Mouse (Mus musculus): Measurements from ENCODE around the gene Cyp3a13. TPM values are rescaled to one million over a fixed set of nuclear protein-coding genes. Genes with fewer than 3 reads are reported as not detected.
"Not testable (repeated sequence)": the region's sequence is repeated elsewhere in the genome, so short reads cannot be mapped to it uniquely, and the experiment has no call there.

The Cyp3a13 gene
- polyA plus RNA-seq, 1 experiment from 2014 or later: not detected

- not testable (repeated sequence) for H3K27ac ChIP-seq (ENCODE audit: low read depth, low read length); H3K27me3 ChIP-seq (ENCODE audit: control insufficient read depth, insufficient read depth, low read length); H3K9ac ChIP-seq (ENCODE audit: low read depth, low read length); H3K9me3 ChIP-seq (ENCODE audit: control insufficient read depth, low read length); ATAC-seq (ENCODE audit: low FRiP score, low TSS enrichment); H3K4me2 ChIP-seq (replicated peaks; ENCODE audit: low read depth, low read length); H3K36me3 ChIP-seq (ENCODE audit: control insufficient read depth, insufficient read depth, low read length); H3K4me1 ChIP-seq (ENCODE audit: control insufficient read depth, insufficient read depth, low read length); H3K4me3 ChIP-seq (ENCODE audit: low read length)
- WGBS: 91% methylated on average over 1 of the region's 1 CpGs
These were observed 57.4 kb downstream of the Cyp3a13 start for GRCm38 (mm10) chr5:137864008-137864407.

- not testable (repeated sequence) for H3K27me3 ChIP-seq (ENCODE audit: control insufficient read depth, insufficient read depth, low read length); H3K9ac ChIP-seq (ENCODE audit: low read depth, low read length); H3K27ac ChIP-seq (ENCODE audit: low read depth, low read length); H3K36me3 ChIP-seq (ENCODE audit: control insufficient read depth, insufficient read depth, low read length); H3K4me3 ChIP-seq (ENCODE audit: low read length); H3K4me1 ChIP-seq (ENCODE audit: control insufficient read depth, insufficient read depth, low read length); ATAC-seq (ENCODE audit: low FRiP score, low TSS enrichment); H3K4me2 ChIP-seq (replicated peaks; ENCODE audit: low read depth, low read length); H3K9me3 ChIP-seq (ENCODE audit: control insufficient read depth, low read length)
- 91% methylated on average over 2 of the region's 2 CpGs for WGBS
These were observed 63.3 kb downstream of the Cyp3a13 start, which contains the start of gene Pilrb1 for GRCm38 (mm10) chr5:137857960-137858710. Gene Pilrb1, minus strand, starts transcription at chr5:137858106.

GRCm38 (mm10) chr5:137856870-137857269 is 64.5 kb downstream of the Cyp3a13 start:
- H3K36me3 ChIP-seq (ENCODE audit: control insufficient read depth, insufficient read depth, low read length); H3K4me2 ChIP-seq (replicated peaks; ENCODE audit: low read depth, low read length); H3K4me1 ChIP-seq (ENCODE audit: control insufficient read depth, insufficient read depth, low read length); H3K9me3 ChIP-seq (ENCODE audit: control insufficient read depth, low read length); H3K4me3 ChIP-seq (ENCODE audit: low read length); H3K9ac ChIP-seq (ENCODE audit: low read depth, low read length); H3K27me3 ChIP-seq (ENCODE audit: control insufficient read depth, insufficient read depth, low read length); ATAC-seq (ENCODE audit: low FRiP score, low TSS enrichment); H3K27ac ChIP-seq (ENCODE audit: low read depth, low read length): not testable (repeated sequence)
- 76% methylated on average over 4 of the region's 5 CpGs for WGBS

GRCm38 (mm10) chr5:137854907-137855306 is 66.5 kb downstream of the Cyp3a13 start:
- H3K36me3 ChIP-seq (ENCODE audit: control insufficient read depth, insufficient read depth, low read length); H3K4me1 ChIP-seq (ENCODE audit: control insufficient read depth, insufficient read depth, low read length); H3K9me3 ChIP-seq (ENCODE audit: control insufficient read depth, low read length); H3K27me3 ChIP-seq (ENCODE audit: control insufficient read depth, insufficient read depth, low read length); H3K4me2 ChIP-seq (replicated peaks; ENCODE audit: low read depth, low read length); H3K9ac ChIP-seq (ENCODE audit: low read depth, low read length); H3K4me3 ChIP-seq (ENCODE audit: low read length); H3K27ac ChIP-seq (ENCODE audit: low read depth, low read length); ATAC-seq (ENCODE audit: low FRiP score, low TSS enrichment): not testable (repeated sequence)
- WGBS: 71% methylated on average over 3 of the region's 3 CpGs

GRCm38 (mm10) chr5:137850313-137850712 is 71.1 kb downstream of the Cyp3a13 start:
- H3K4me3 ChIP-seq (ENCODE audit: low read length); ATAC-seq (ENCODE audit: low FRiP score, low TSS enrichment): not testable (repeated sequence)
- 89% methylated on average over 1 of the region's 1 CpGs for WGBS

More at GRCm38 (mm10) chr5:137850313-137850712, 71.1 kb downstream of the Cyp3a13 start:
- H3K9ac ChIP-seq (ENCODE audit: low read depth, low read length); H3K36me3 ChIP-seq (ENCODE audit: control insufficient read depth, insufficient read depth, low read length); H3K4me2 ChIP-seq (replicated peaks; ENCODE audit: low read depth, low read length); H3K27ac ChIP-seq (ENCODE audit: low read depth, low read length); H3K9me3 ChIP-seq (ENCODE audit: control insufficient read depth, low read length); H3K4me1 ChIP-seq (ENCODE audit: control insufficient read depth, insufficient read depth, low read length); H3K27me3 ChIP-seq (ENCODE audit: control insufficient read depth, insufficient read depth, low read length): not testable (repeated sequence)

Other genes starting within 250 kb of the Cyp3a13 start
- 14.4 and 14.8 TPM in 2 replicates for gene Agfg2, start 236.9 kb downstream of the Cyp3a13 start, polyA plus RNA-seq (2014; fragmentation: Nextera tagmentation; extraction: Ambion mirVana)
- 0.56 and 1.1 TPM in 2 replicates for gene Nyap1, start 180.0 kb downstream of the Cyp3a13 start, polyA plus RNA-seq (2014; fragmentation: Nextera tagmentation; extraction: Ambion mirVana)
- gene Tsc22d4, start 175.9 kb downstream of the Cyp3a13 start, polyA plus RNA-seq (2014; fragmentation: Nextera tagmentation; extraction: Ambion mirVana): 104 and 121 TPM in 2 replicates
- 41.6 and 54.8 TPM in 2 replicates for gene Ppp1r35, start 142.8 kb downstream of the Cyp3a13 start, polyA plus RNA-seq (2014; fragmentation: Nextera tagmentation; extraction: Ambion mirVana)
- gene Mepce, start 134.0 kb downstream of the Cyp3a13 start, polyA plus RNA-seq (2014; fragmentation: Nextera tagmentation; extraction: Ambion mirVana): 11.8 and 16.4 TPM in 2 replicates
- gene Zcwpw1, start 133.8 kb downstream of the Cyp3a13 start, polyA plus RNA-seq (2014; fragmentation: Nextera tagmentation; extraction: Ambion mirVana): 21.8 and 27.4 TPM in 2 replicates
- 1.1 and 1.2 TPM in 2 replicates for gene Pilra, start 85.3 kb downstream of the Cyp3a13 start, polyA plus RNA-seq (2014; fragmentation: Nextera tagmentation; extraction: Ambion mirVana)
- 0.31 and 0.84 TPM in 2 replicates for gene Pilrb1, start 63.5 kb downstream of the Cyp3a13 start, polyA plus RNA-seq (2014; fragmentation: Nextera tagmentation; extraction: Ambion mirVana)
- 0.61 and 0.76 TPM in 2 replicates for gene Pilrb2, start 49.8 kb downstream of the Cyp3a13 start, polyA plus RNA-seq (2014; fragmentation: Nextera tagmentation; extraction: Ambion mirVana)
- gene Gjc3, start 41.5 kb upstream of the Cyp3a13 start, polyA plus RNA-seq (2014; fragmentation: Nextera tagmentation; extraction: Ambion mirVana): not detected in 2 replicates
- not detected in 2 replicates for gene Azgp1, start 59.9 kb upstream of the Cyp3a13 start, polyA plus RNA-seq (2014; fragmentation: Nextera tagmentation; extraction: Ambion mirVana)
- gene Smok3a, start 99.6 kb upstream of the Cyp3a13 start, polyA plus RNA-seq (2014; fragmentation: Nextera tagmentation; extraction: Ambion mirVana): not detected in 2 replicates
- not detected in 2 replicates for gene Smok3b, start 99.8 kb upstream of the Cyp3a13 start, polyA plus RNA-seq (2014; fragmentation: Nextera tagmentation; extraction: Ambion mirVana)
- gene Smok3c, start 131.6 kb upstream of the Cyp3a13 start, polyA plus RNA-seq (2014; fragmentation: Nextera tagmentation; extraction: Ambion mirVana): not detected in 2 replicates
- gene Zkscan1, start 163.5 kb upstream of the Cyp3a13 start, polyA plus RNA-seq (2014; fragmentation: Nextera tagmentation; extraction: Ambion mirVana): 16.5 and 33.7 TPM in 2 replicates
- 52.6 and 65.1 TPM in 2 replicates for gene Zscan21, start 195.3 kb upstream of the Cyp3a13 start, polyA plus RNA-seq (2014; fragmentation: Nextera tagmentation; extraction: Ambion mirVana)
- gene Zfp113, start 234.1 kb upstream of the Cyp3a13 start, polyA plus RNA-seq (2014; fragmentation: Nextera tagmentation; extraction: Ambion mirVana): 13.4 and 26.1 TPM in 2 replicates
- gene Cops6, start 239.5 kb upstream of the Cyp3a13 start, polyA plus RNA-seq (2014; fragmentation: Nextera tagmentation; extraction: Ambion mirVana): 253 and 294 TPM in 2 replicates

Measured in kidney, embryonic 14.5 days (tissue).